Mouse (Mus musculus) lung, adult 10 weeks (tissue): ENCODE results near the gene Tmem246. TPM values are rescaled to one million over a fixed set of nuclear protein-coding genes. Genes with fewer than 3 reads are reported as not detected.

Experiments
- polyA plus RNA-seq: library from polyadenylated mRNA; stranded (reverse); fragments of 350-450 nt; fragmentation: Illumina TruSeq; extraction: RNeasy Lipid Tissue Mini Kit (QIAGEN cat#74804); gene quantifications from one replicate; pipeline ENCODE4 v1.2.3, GENCODE M21; 2014; ENCODE audit warnings: low read depth, low replicate concordance; ENCODE audit not compliant: insufficient read depth

The Tmem246 gene
- polyA plus RNA-seq: 13.2 TPM

GRCm38 (mm10) chr4:49597183-49598100 is at the start of gene Tmem246:
Gene Tmem246 (minus strand): TSS chr4:49597876.

GRCm38 (mm10) chr4:49631319-49632138 is 33.9 kb upstream of the Tmem246 start, which contains the start of gene Rnf20:
Gene Rnf20 (plus strand): TSS chr4:49632006.

GRCm38 (mm10) chr4:49549383-49549782 is 48.3 kb downstream of the Tmem246 start, which contains the start of gene Aldob:
Gene Aldob (minus strand): TSS chr4:49549546.

Other genes starting within 250 kb of the Tmem246 start
- not detected for gene Acnat2, start 189.7 kb downstream of the Tmem246 start, polyA plus RNA-seq
- gene Acnat1, start 124.0 kb downstream of the Tmem246 start, polyA plus RNA-seq: 0.48 TPM
- not detected for gene Baat, start 91.3 kb downstream of the Tmem246 start, polyA plus RNA-seq
- gene Mrpl50, start 76.8 kb downstream of the Tmem246 start, polyA plus RNA-seq: 21.9 TPM
- gene Zfp189, start 76.7 kb downstream of the Tmem246 start, polyA plus RNA-seq: 2.0 TPM
- not detected for gene Aldob, start 48.3 kb downstream of the Tmem246 start, polyA plus RNA-seq
- 17.8 TPM for gene Rnf20, start 34.1 kb upstream of the Tmem246 start, polyA plus RNA-seq
- gene Ppp3r2, start 84.1 kb upstream of the Tmem246 start, polyA plus RNA-seq: not detected
- 0.06 TPM for gene Grin3a, start 247.9 kb upstream of the Tmem246 start, polyA plus RNA-seq